Mouse (Mus musculus) spleen, adult 2 months (tissue): ENCODE data around the gene Pidd1.

ENCODE experiments used
- CTCF ChIP-seq: fragments of 200-500 bp; IDR thresholded peaks from 2 replicates; pipeline ENCODE4 v1.5.1; 2011; ENCODE audit warnings: mild to moderate bottlenecking, inconsistent platforms; ENCODE audit not compliant: insufficient read depth, insufficient read length, insufficient replicate concordance; ENCODE audit errors: extremely low read depth
- POLR2A ChIP-seq: fragments of 200-500 bp; IDR thresholded peaks from 2 replicates; pipeline ENCODE4 v1.6.1; 2011; ENCODE audit warnings: low read depth, low read length, inconsistent platforms

DNA sequence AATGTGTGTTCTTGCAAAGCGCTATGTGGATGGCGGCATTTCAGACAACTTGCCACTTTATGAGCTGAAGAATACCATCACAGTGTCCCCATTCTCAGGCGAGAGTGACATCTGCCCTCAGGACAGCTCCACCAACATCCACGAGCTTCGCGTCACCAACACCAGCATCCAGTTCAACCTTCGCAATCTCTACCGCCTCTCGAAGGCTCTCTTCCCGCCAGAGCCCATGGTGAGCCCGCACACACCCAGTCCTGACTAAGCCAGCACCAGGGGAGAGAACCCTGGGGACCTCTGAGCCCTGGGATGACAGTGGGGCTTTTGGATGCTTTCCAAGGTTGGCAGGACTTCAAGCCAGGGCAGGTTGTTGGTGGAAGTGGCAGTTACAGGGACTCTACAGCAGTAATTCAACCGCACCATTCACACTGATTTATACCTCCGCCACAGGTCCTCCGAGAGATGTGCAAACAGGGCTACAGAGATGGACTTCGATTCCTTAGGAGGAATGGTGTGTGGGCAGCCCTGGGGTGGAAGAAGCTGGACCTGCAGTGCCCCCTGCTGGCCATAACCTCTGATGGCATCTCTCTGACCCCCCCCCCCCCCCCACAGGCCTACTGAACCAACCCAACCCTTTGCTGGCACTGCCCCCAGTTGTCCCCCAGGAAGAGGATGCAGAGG, 14.3 kb upstream of the Pidd1 start:
- TF ChIP-seq CTCF (peak; percentile 69), POLR2A (no peak)
